Mouse (Mus musculus): ENCODE results near the gene Itgb4. TPM values are rescaled to one million over a fixed set of nuclear protein-coding genes. Genes with fewer than 3 reads are reported as not detected.

Gene Itgb4
- total and polyA plus RNA-seq, 3 experiments = 0.69 to 0.85 TPM; not detected in 1

- Histone ChIP-seq H3K36me3 (ENCODE audit: control insufficient read depth in 1 of 2, insufficient read depth in 2 of 2, low read length in 2 of 2) (peaks cover 0 to 13% of the 10 kb centered on the region in 2 experiments; a peak in 2 of 4 replicates), H3K27ac (ENCODE audit: control insufficient read depth, low read depth, low read length) (no peak overlapping the region), H3K79me2 (ENCODE audit: control insufficient read depth, insufficient read depth, low read length, poor library complexity) (peaks cover 13% of the 10 kb centered on the region), H3K27me3 (ENCODE audit: control insufficient read depth in 1 of 2, insufficient read depth in 2 of 2, low read length in 2 of 2) (no peaks in the 10 kb centered on the region), H3K4me1 (ENCODE audit: control insufficient read depth in 1 of 2, insufficient read depth in 2 of 2, low read length in 2 of 2) (peaks cover 3 to 19% of the 10 kb centered on the region in 2 experiments; a peak in 3 of 4 replicates), H3K4me3 (ENCODE audit: control insufficient read depth in 1 of 2, insufficient read depth in 1 of 2, low read depth in 2 of 2, low read length in 2 of 2) (no peak overlapping the region), H3K9ac (ENCODE audit: control insufficient read depth, low read depth, low read length, poor library complexity, severe bottlenecking) (no peak overlapping the region), H3K9me3 (replicated peaks; ENCODE audit: insufficient read depth, low read length) (no peaks in the 10 kb centered on the region)
- TF ChIP-seq ZKSCAN1 (IDR thresholded peaks at IDR 0.05; ENCODE audit: low read depth, low read length) = no peak
- no peak for TF ChIP-seq ZC3H11A (IDR thresholded peaks at IDR 0.05; ENCODE audit: low read depth, low read length)
- TF ChIP-seq ELF1 (IDR thresholded peaks at IDR 0.05; ENCODE audit: low read depth, low read length) = no peak
- no peak for TF ChIP-seq TAL1 (IDR thresholded peaks at IDR 0.05; ENCODE audit: low read length)
- no peak for TF ChIP-seq SIN3A (IDR thresholded peaks at IDR 0.05; ENCODE audit: low read length)
- TF ChIP-seq EP300 (IDR thresholded peaks at IDR 0.05; ENCODE audit: low read depth in 1 of 2, low read length in 2 of 2) = no peak
- no peak for DNase-seq (ENCODE audit: low read depth, low spot score)
These were observed 35.6 kb downstream of the Itgb4 start for GRCm38 (mm10) chr11:116010146-116010545.

GRCm38 (mm10) chr11:116010948-116011347 is 36.4 kb downstream of the Itgb4 start:
- Histone ChIP-seq H3K79me2 (ENCODE audit: control insufficient read depth, insufficient read depth, low read length, poor library complexity) (peaks cover 13% of the 10 kb centered on the region), H3K9ac (ENCODE audit: control insufficient read depth, low read depth, low read length, poor library complexity, severe bottlenecking) (no peak overlapping the region), H3K36me3 (ENCODE audit: control insufficient read depth in 1 of 2, insufficient read depth in 2 of 2, low read length in 2 of 2) (peaks cover 0 to 9% of the 10 kb centered on the region in 2 experiments; a peak in 2 of 4 replicates), H3K9me3 (replicated peaks; ENCODE audit: insufficient read depth, low read length) (no peaks in the 10 kb centered on the region), H3K4me1 (ENCODE audit: control insufficient read depth in 1 of 2, insufficient read depth in 2 of 2, low read length in 2 of 2) (peaks cover 3 to 13% of the 10 kb centered on the region in 2 experiments; a peak in 3 of 4 replicates), H3K27ac (ENCODE audit: control insufficient read depth, low read depth, low read length) (no peak overlapping the region), H3K4me3 (ENCODE audit: control insufficient read depth in 1 of 2, insufficient read depth in 1 of 2, low read depth in 2 of 2, low read length in 2 of 2) (no peak overlapping the region; a peak in 1 of 4 replicates), H3K27me3 (ENCODE audit: control insufficient read depth in 1 of 2, insufficient read depth in 2 of 2, low read length in 2 of 2) (no peaks in the 10 kb centered on the region)
- DNase-seq (ENCODE audit: low read depth, low spot score) = no peak
- no peak for TF ChIP-seq CHD2 (IDR thresholded peaks at IDR 0.05; ENCODE audit: low read length)
- no peak for TF ChIP-seq MEF2A (IDR thresholded peaks at IDR 0.05; ENCODE audit: extremely low read depth, insufficient replicate concordance, low read depth, low read length, poor library complexity, severe bottlenecking)
- TF ChIP-seq GABPA (IDR thresholded peaks at IDR 0.05; ENCODE audit: low read depth, low read length) = no peak
- no peak for TF ChIP-seq MYB (IDR thresholded peaks at IDR 0.05; ENCODE audit: low read depth, low read length)
- TF ChIP-seq KAT2A (conservative IDR thresholded peaks at IDR 0.05; ENCODE audit: low read depth, low read length) = no peak
- TF ChIP-seq POLR2A (IDR thresholded peaks at IDR 0.05; ENCODE audit: control insufficient read depth in 1 of 2, insufficient read depth in 1 of 2, low read depth in 1 of 2, low read length in 2 of 2, poor library complexity in 1 of 2) = no peak
- TF ChIP-seq USF1 (IDR thresholded peaks at IDR 0.05; ENCODE audit: low read depth, low read length) = no peak
- TF ChIP-seq ZMIZ1 (IDR thresholded peaks at IDR 0.05; ENCODE audit: low read depth, low read length) = no peak
- no peak for TF ChIP-seq JUND (IDR thresholded peaks at IDR 0.05; ENCODE audit: low read depth, low read length)
- no peak for TF ChIP-seq E2F4 (IDR thresholded peaks at IDR 0.05; ENCODE audit: borderline replicate concordance, low read depth, low read length)
- TF ChIP-seq UBTF (IDR thresholded peaks at IDR 0.05; ENCODE audit: borderline replicate concordance, insufficient read depth, low read depth, low read length) = no peak
- no peak for TF ChIP-seq EP300 (IDR thresholded peaks at IDR 0.05; ENCODE audit: low read depth in 1 of 2, low read length in 2 of 2)
- no peak for TF ChIP-seq ZKSCAN1 (IDR thresholded peaks at IDR 0.05; ENCODE audit: low read depth, low read length)

All from MEL (cell line).